Mouse (Mus musculus) limb, embryonic 10.5 days (tissue): ENCODE measurements at regions not wholly inside any gene's neighbourhood (a gene's known extent, or its start where the extent isn't known, plus 50 kb on each side); places are given as distances from the start of the nearest gene placed in this dataset.

Experiments
- DNase-seq: peaks from one replicate; pipeline ENCODE4 v3.0.0-alpha.2; 2017; ENCODE audit warnings: low spot score
- H3K27ac ChIP-seq: fragments of 300-500 bp; sonication (generic); 2 replicates; pipeline ENCODE4 v1.5.1; 2016; ENCODE audit warnings: mild to moderate bottlenecking
- H3K27me3 ChIP-seq: fragments of 300-500 bp; sonication (generic); 2 replicates; pipeline ENCODE4 v1.6.1; 2016; ENCODE audit warnings: low read depth, mild to moderate bottlenecking; ENCODE audit not compliant: poor library complexity, severe bottlenecking
- H3K36me3 ChIP-seq: fragments of 300-500 bp; sonication (generic); 2 replicates; pipeline ENCODE4 v1.6.1; 2016; ENCODE audit warnings: mild to moderate bottlenecking, moderate library complexity
- H3K4me1 ChIP-seq: fragments of 300-500 bp; sonication (generic); 2 replicates; pipeline ENCODE4 v1.6.1; 2016
- H3K4me3 ChIP-seq: fragments of 300-500 bp; sonication (generic); 2 replicates; pipeline ENCODE4 v1.5.1; 2016; ENCODE audit warnings: mild to moderate bottlenecking, moderate library complexity
- H3K9me3 ChIP-seq: fragments of 300-500 bp; sonication (generic); replicated peaks from 2 replicates; pipeline ENCODE4 v1.6.1; 2016; ENCODE audit warnings: mild to moderate bottlenecking
- WGBS: fragments of 180-500 bp; shearing (Covaris S2); methylation state at CpG from one replicate; pipeline ENCODE4 v1.1.7; 2016; 5-methylcytosine and 5-hydroxymethylcytosine counted together

DNA sequence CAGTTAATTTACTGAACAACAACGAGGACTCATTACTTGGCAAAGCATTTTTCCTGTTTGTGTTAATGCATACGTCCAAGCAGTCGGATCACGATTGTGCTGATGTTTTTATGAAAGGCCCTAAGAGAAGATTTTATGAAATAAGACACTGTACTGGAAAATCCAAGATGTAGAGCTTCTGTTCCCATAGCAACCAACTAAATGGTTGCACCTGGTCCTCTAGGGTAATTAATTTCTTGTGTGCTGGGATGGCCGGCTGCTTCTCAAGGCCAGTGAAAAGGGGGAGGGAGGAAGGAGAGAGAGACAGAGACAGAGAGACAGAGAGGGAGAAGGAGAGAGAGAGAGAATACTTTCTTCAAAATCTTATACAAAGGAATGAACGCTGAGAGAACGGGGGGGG is 156.6 kb downstream of the Fam124b start:
- peak overlapping the region; percentile 76 for H3K27ac ChIP-seq
- no peak overlapping the region for H3K4me3 ChIP-seq
- no peaks in the 10 kb centered on the region for H3K36me3 ChIP-seq
- H3K9me3 ChIP-seq = no peaks in the 10 kb centered on the region
- WGBS = 71% methylated on average over 7 of the region's 7 CpGs
- no peaks in the 10 kb centered on the region for H3K27me3 ChIP-seq
- H3K4me1 ChIP-seq = peaks cover 16% of the 10 kb centered on the region
- DNase-seq = peak; percentile 65

DNA sequence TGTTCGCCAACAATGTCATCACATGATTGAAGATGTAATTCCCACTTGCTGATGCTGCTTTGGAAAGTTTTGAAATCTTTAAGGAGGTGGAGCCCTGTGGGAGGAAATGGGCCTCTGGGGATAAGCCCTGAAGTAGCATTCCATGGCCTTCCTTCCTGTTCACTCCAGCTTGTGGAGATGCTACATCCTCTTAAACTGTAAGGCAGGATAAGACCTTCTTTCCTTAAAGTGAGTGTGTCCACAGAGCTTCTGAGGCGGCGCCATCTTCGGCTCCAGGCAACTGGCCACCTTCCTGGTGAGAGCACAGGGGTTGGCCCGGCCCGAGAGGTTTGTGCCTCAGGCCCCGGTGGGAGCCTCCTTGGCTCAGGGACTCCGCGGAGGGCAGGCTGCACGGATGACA is 173.1 kb downstream of the Fam124b start:
- no peak overlapping the region for H3K27ac ChIP-seq
- no peak overlapping the region for H3K4me3 ChIP-seq
- no peak for DNase-seq
- no peaks in the 10 kb centered on the region; the same call in 1 of the 2 replicates for H3K9me3 ChIP-seq
- no peaks in the 10 kb centered on the region for H3K4me1 ChIP-seq
- WGBS = 92% methylated on average over 10 of the region's 10 CpGs
- H3K36me3 ChIP-seq = no peaks in the 10 kb centered on the region
- H3K27me3 ChIP-seq = no peaks in the 10 kb centered on the region

DNA sequence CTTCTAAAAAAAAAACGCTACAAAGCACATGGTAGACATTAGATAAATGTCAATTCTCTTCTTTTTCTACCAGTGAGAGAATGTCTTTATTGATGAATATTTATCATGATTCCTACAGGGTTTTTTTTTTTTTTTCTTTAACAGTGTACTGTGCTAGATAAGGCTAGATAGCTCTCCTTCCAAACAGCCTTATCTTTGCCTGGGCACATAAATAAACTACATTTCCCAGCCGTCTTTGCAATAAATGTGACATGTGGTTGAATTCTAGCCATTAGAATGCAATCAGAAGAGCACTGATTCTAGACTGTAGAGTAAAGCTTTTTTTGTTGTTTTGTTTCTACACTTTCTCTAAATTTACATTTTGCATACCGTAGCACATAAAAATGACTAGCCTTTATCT is 177.9 kb downstream of the Fam124b start:
- H3K27me3 ChIP-seq = no peaks in the 10 kb centered on the region
- H3K9me3 ChIP-seq = no peaks in the 10 kb centered on the region; the same call in 1 of the 2 replicates
- H3K4me1 ChIP-seq = 0 out of 2 replicates have a peak, but pooled peaks cover 9% of the 10 kb centered on the region
- no peak overlapping the region for H3K27ac ChIP-seq
- H3K4me3 ChIP-seq = no peak overlapping the region
- H3K36me3 ChIP-seq = no peaks in the 10 kb centered on the region
- no peak for DNase-seq
- WGBS = 87% methylated on average over 3 of the region's 3 CpGs

DNA sequence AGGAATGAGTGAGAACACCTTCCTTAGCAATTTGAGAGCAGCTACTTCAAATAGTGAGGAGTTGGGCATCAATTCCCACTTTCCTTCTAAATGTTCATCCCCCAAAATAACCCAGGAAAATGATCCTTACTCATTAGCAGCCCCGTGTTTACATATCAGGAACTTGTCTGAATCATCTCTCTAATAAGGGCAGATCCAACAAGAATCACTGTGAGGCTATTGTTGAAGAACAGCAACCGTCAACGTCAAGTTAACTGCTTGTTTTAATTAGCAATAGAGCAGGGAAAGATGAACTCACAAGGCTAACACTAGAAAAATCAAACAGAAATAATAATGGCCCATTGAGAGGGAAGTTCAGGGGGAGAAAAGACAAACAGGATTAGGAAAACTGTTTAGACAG is 178.4 kb downstream of the Fam124b start:
- no peaks in the 10 kb centered on the region for H3K36me3 ChIP-seq
- H3K4me1 ChIP-seq = 0 out of 2 replicates have a peak, but pooled peaks cover 9% of the 10 kb centered on the region
- no peak overlapping the region for H3K27ac ChIP-seq
- H3K27me3 ChIP-seq = no peaks in the 10 kb centered on the region
- 70% methylated on average over 3 of the region's 3 CpGs for WGBS
- DNase-seq = no peak
- no peaks in the 10 kb centered on the region; the same call in 1 of the 2 replicates for H3K9me3 ChIP-seq
- H3K4me3 ChIP-seq = no peak overlapping the region

DNA sequence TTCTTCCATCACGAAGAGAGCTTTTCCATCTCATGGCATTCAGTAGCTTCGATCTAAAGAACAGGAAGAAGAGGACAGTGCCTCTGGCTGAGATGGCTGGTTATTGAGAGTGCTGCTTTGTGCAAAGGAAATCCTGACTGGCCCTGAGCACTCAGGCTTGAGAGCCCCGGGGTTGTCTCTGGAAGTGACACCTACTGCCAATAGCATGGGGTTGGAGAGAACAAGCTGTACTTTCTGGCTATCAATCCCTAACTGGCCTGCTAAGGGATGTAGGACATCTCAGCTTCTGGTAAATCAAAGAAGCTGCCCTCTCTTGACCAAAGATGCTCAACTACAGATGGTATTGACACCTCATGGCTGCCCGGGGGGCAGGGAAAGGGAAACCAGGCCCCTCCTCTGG is 178.2 kb upstream of the Serpine2 start:
- Histone ChIP-seq H3K36me3 (no peaks in the 10 kb centered on the region), H3K4me1 (0 out of 2 replicates have a peak, but pooled peaks cover 9% of the 10 kb centered on the region), H3K9me3 (no peaks in the 10 kb centered on the region; the same call in 1 of the 2 replicates), H3K27me3 (no peaks in the 10 kb centered on the region), H3K4me3 (no peak overlapping the region), H3K27ac (no peak overlapping the region)
- 81% methylated on average over 4 of the region's 4 CpGs for WGBS
- DNase-seq = no peak

DNA sequence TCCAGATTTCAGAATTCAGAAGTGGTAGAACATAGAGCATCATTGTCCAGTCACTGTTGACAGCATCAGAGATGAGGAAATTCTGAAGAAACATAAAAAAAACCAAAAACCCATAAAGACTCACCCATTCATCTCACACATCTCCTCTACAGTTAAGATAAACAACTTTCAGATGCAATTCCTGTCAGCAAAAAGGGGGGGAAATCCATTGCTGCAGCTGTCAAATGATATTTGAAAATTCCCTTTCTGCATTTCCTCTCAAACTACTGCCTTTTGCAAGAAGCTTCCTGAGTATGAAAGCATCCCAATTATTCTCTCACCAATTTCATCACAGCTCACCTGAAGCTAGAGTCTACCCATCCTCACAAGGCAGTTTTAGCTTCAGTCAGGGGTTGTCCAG is 177.1 kb upstream of the Serpine2 start:
- no peak for DNase-seq
- no peaks in the 10 kb centered on the region; the same call in 1 of the 2 replicates for H3K9me3 ChIP-seq

DNA sequence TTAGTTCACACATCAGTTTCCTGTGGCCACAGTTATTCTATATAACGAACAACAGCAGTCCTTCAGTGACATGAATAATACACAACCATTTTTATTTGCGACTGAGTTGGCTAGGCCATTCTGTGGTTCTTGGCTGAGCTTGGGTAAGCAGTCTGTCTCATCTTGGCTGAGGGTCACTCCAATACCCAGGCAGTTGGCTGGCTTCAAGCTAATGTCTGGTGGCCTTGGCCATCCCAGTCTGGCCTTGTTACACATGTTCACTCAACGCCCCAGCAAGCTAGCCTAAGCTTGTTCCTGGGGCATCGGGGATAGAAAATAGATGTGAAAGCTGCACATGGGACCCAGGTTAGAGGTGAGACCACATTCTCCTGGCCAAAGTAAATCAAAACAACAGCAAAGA is 175.5 kb upstream of the Serpine2 start:
- no peak for DNase-seq
- Histone ChIP-seq H3K9me3 (no peaks in the 10 kb centered on the region), H3K4me1 (peaks cover 28% of the 10 kb centered on the region), H3K4me3 (no peak overlapping the region), H3K36me3 (no peaks in the 10 kb centered on the region), H3K27me3 (no peaks in the 10 kb centered on the region), H3K27ac (no peak overlapping the region)
- WGBS = 92% methylated on average over 4 of the region's 4 CpGs

More for the DNA sequence above, 177.1 kb upstream of the Serpine2 start:
- Histone ChIP-seq H3K27me3 (no peaks in the 10 kb centered on the region), H3K36me3 (no peaks in the 10 kb centered on the region), H3K4me3 (no peak overlapping the region), H3K27ac (no peak overlapping the region), H3K4me1 (peaks cover 17% of the 10 kb centered on the region)

DNA sequence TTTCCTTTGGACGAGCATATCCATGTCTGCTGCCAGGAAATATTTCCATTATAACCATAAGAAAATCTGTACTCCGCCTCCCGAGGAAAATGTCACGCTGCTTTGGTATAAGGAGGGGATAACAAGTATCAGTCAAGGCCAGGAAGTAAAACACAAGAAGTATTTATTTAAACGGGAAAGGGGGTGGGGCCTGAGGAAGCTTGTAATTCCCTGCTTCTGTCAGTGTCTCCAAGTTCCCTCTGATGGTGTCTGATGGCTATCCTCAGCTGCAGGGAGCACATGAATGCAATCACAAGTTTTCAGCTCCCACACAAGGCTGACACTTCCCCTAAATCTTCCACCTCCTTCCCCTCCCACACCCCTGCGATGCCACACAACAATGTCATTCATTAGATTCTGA is 172.5 kb upstream of the Serpine2 start:
- H3K27me3 ChIP-seq = no peaks in the 10 kb centered on the region
- H3K4me3 ChIP-seq = no peak overlapping the region
- H3K36me3 ChIP-seq = no peaks in the 10 kb centered on the region
- no peak for DNase-seq
- H3K4me1 ChIP-seq = peaks cover 22% of the 10 kb centered on the region
- 56% methylated on average over 6 of the region's 6 CpGs for WGBS
- no peaks in the 10 kb centered on the region for H3K9me3 ChIP-seq
- H3K27ac ChIP-seq = no peak overlapping the region

DNA sequence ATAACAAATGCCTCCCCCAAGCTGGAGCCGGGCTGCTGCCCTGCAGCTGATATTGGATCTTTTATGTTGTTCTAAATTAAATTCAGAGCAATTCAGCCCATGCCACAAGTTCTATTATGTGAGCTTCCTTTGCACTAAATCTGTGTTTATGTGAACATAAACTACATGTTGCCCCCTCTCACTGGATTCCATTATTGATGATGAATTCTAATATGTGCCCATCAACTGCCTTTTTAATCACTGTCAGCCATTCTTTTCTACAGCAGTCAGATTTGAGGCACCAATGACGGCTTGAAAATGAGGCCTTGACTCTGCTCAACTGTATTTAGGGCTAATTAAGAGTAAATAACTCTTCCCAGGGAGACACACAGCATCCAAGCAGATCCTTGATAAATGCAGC is 172.1 kb upstream of the Serpine2 start:
- no peaks in the 10 kb centered on the region for H3K9me3 ChIP-seq
- no peak overlapping the region for H3K27ac ChIP-seq
- no peaks in the 10 kb centered on the region for H3K36me3 ChIP-seq
- H3K4me3 ChIP-seq = no peak overlapping the region
- DNase-seq = no peak
- 58% methylated on average over 2 of the region's 2 CpGs for WGBS
- peaks cover 22% of the 10 kb centered on the region for H3K4me1 ChIP-seq
- H3K27me3 ChIP-seq = no peaks in the 10 kb centered on the region

DNA sequence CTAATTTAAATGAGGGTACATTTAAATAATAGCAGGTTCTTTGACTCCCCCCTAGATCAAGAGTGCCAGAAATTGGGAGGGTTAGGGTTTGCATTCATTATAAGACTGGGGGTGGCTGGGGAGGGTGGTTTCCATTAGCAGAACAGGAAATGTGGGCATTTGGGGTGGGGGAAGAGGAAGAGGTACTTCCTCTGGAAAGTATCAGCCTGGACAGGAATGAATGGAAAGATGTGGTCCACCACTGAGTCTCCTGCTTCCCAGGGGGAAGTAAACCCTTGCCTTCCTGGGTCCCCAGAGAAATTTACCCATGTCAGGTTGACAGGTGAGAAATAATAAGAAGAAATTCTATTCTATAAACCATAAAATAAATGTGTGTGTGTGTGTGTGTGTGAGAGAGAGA is 171.5 kb upstream of the Serpine2 start:
- Histone ChIP-seq H3K4me3 (no peak overlapping the region), H3K9me3 (no peaks in the 10 kb centered on the region), H3K36me3 (no peaks in the 10 kb centered on the region), H3K27me3 (no peaks in the 10 kb centered on the region), H3K4me1 (peaks cover 22% of the 10 kb centered on the region), H3K27ac (no peak overlapping the region)
- no peak for DNase-seq

DNA sequence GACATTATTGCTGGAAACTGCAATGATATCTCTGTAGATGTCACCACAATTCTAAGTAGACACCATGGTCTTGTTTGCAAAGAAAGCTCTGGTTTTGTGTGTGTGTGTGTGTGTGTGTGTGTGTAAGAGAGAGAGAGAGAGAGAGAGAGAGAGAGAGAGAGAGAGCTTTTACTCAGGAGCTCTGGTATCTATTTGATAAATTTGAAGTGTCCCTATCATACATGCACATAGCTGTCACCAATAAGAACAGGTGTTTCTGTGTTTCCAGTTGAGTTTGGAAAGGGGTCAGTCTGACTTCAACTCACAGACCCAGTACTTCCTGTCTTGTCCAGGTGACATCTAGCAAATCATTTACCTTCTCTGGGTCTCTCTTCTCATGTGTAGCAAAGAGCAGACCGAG is 169.7 kb upstream of the Serpine2 start:
- no peaks in the 10 kb centered on the region for H3K27me3 ChIP-seq
- peaks cover 19% of the 10 kb centered on the region for H3K4me1 ChIP-seq
- no peak overlapping the region for H3K27ac ChIP-seq
- 92% methylated on average over 1 of the region's 1 CpGs for WGBS
- no peak overlapping the region for H3K4me3 ChIP-seq
- no peaks in the 10 kb centered on the region for H3K36me3 ChIP-seq
- no peak for DNase-seq
- H3K9me3 ChIP-seq = no peaks in the 10 kb centered on the region

DNA sequence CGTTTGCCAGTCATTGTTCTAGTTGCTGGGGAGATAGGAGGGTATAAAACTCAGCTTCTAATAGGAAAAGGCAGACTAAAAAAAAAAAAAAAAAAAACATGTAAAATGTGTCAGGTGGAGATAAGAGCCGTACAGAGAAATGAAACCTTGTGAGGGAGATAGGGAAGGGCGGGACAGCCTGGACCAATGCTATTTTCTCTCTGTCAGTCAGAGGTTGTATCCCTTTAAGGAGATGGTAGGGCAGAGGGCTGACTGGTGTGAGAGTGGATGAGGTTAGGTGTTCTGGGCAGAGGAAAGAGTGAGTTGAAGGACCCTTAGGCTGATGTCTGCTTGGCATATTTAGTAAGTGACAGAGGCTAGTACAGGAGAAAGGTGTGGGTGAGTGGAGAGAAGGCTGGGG is 169.2 kb upstream of the Serpine2 start:
- Histone ChIP-seq H3K4me3 (no peak overlapping the region), H3K27me3 (no peaks in the 10 kb centered on the region), H3K9me3 (no peaks in the 10 kb centered on the region), H3K27ac (no peak overlapping the region), H3K36me3 (no peaks in the 10 kb centered on the region), H3K4me1 (peaks cover 19% of the 10 kb centered on the region)
- no peak for DNase-seq
- 85% methylated on average over 3 of the region's 3 CpGs for WGBS

DNA sequence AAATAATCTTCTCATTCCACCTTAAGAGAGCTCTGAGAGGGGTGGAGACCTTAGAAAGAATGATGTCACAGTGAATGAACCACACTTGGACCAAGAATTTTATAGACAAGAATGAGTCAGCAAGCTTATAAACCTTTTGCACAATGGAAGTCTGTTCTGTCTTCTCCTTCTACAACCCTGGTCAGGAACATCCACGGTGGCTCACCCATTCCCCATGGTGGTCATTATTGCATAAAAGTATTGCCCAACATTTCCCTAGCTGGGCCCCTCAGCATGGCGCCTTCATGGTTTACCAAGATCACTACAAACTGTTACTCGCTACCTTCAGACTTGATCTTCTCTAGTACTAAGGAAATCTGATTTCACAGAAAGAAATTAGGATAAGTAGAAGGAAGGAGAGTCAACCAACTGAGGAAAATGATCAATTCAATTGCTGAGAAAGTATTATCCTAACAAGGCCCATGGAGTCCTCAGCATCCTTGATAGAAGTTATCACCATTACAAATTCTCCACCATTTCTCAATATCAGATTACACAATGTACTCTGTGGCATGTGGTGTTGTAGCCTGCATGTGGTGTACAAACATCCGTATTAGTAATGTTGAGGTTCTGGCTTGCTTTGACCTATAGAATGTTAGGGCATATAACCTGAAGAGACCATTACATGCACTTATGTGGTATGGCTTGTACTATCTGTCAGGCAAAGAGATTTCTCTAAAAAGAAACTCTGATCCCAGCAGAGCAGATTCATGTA is 165.1 kb upstream of the Serpine2 start:
- Histone ChIP-seq H3K27ac (no peak overlapping the region), H3K4me3 (no peak overlapping the region), H3K27me3 (no peaks in the 10 kb centered on the region), H3K4me1 (no peaks in the 10 kb centered on the region), H3K9me3 (no peaks in the 10 kb centered on the region), H3K36me3 (no peaks in the 10 kb centered on the region)
- WGBS = 94% methylated on average over 4 of the region's 4 CpGs
- DNase-seq = no peak
